Mouse (Mus musculus): ENCODE measurements around the gene Slc46a1.

DNA sequence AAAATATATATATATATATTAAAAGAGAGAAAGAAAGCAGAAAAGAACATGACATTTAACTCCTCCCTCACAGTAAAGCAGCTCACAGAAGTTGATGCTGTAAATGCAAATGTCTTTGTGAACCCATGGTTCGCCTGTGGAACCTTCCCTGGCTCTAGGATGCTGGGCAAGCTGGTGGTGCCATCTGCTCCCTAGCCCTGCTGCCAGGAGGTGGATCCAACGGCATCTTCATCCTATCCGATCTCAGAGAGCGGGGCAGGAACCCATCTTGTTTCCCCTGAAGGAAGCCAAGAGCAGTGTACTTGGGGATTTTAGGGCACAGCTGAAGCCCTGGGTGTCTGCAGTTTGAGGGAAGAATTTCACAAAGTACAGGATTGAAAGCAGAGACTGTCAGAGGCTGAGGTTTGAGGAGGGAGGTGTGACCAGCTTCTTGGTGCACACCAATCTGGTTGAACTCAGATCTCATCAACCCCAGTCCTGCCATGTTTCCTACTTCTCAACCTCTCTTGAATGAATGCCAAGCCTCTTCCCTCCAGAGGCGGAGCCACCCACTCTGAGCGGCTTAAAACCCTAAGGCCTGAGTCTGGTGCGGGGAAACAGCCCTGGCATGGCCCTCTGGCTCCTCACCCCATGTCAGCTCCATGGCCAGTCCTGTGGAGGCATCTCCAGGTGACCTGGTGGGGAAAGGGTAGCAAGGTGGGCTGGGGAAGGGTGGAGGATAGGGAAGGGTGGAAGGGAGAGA is 37.6 kb downstream of the Slc46a1 start, which contains the start of gene Sebox:
- no peak for TF ChIP-seq CTCF (IDR thresholded peaks at IDR 0.05; ENCODE audit: low read depth)
- no peak for TF ChIP-seq EP300 (IDR thresholded peaks at IDR 0.05; ENCODE audit: low read depth)
